Mouse (Mus musculus) embryonic facial prominence, embryonic 11.5 days (tissue): ENCODE results near the gene Slc29a4. TPM values are rescaled to one million over a fixed set of nuclear protein-coding genes. Genes with fewer than 3 reads are reported as not detected.

Source experiments
- ATAC-seq: fragments of 200-750 bp; cut with Nextera tagmentation; replicated peaks from 2 replicates; pipeline ENCODE4 v1.8.0; 2017; ENCODE audit warnings: low read depth; ENCODE audit not compliant: insufficient number of reproducible peaks, low FRiP score, low TSS enrichment
- DNase-seq: peaks from one replicate; pipeline ENCODE4 v3.0.0-alpha.2; 2015; ENCODE audit warnings: low spot score
- H3K27ac ChIP-seq: fragments of 300-500 bp; sonication (generic); replicated peaks from 2 replicates; pipeline ENCODE4 v1.5.1; 2014; ENCODE audit warnings: mild to moderate bottlenecking, low read depth, low read length, control low read depth
- H3K27me3 ChIP-seq: fragments of 300-500 bp; sonication (generic); 2 replicates; pipeline ENCODE4 v1.6.1; 2014; ENCODE audit warnings: mild to moderate bottlenecking, low read length, moderate library complexity, mixed read lengths; ENCODE audit not compliant: control insufficient read depth, insufficient read depth
- H3K36me3 ChIP-seq: fragments of 300-500 bp; sonication (generic); replicated peaks from 2 replicates; pipeline ENCODE4 v1.6.1; 2014; ENCODE audit warnings: low read depth, mild to moderate bottlenecking, low read length, moderate library complexity, mixed read lengths; ENCODE audit not compliant: control insufficient read depth, insufficient read depth
- H3K4me1 ChIP-seq: fragments of 300-500 bp; sonication (generic); 2 replicates; pipeline ENCODE4 v1.6.1; 2014; ENCODE audit warnings: low read length, mixed read lengths; ENCODE audit not compliant: control insufficient read depth, insufficient read depth
- H3K4me2 ChIP-seq: fragments of 300-500 bp; sonication (generic); 2 replicates; pipeline ENCODE4 v1.6.1; 2014; ENCODE audit warnings: low read depth, mild to moderate bottlenecking, control low read depth, low read length, moderate library complexity
- H3K4me3 ChIP-seq: fragments of 300-500 bp; sonication (generic); 2 replicates; pipeline ENCODE4 v1.5.1; 2014; ENCODE audit warnings: low read depth, low read length, control low read depth
- H3K9ac ChIP-seq: fragments of 300-500 bp; sonication (generic); replicated peaks from 2 replicates; pipeline ENCODE4 v1.6.1; 2014; ENCODE audit warnings: mild to moderate bottlenecking, control low read depth, low read length
- H3K9me3 ChIP-seq: fragments of 300-500 bp; sonication (generic); replicated peaks from 2 replicates; pipeline ENCODE4 v1.6.1; 2016; ENCODE audit warnings: mild to moderate bottlenecking, low read length, inconsistent platforms, mixed read lengths; ENCODE audit not compliant: control insufficient read depth
- WGBS: fragments of 180-500 bp; shearing (Covaris S2); extraction: QIAGEN DNeasy Blood & Tissue Kit; methylation state at CpG from one replicate; pipeline ENCODE4 v1.1.7; 2014; 5-methylcytosine and 5-hydroxymethylcytosine counted together
- polyA plus RNA-seq: library from polyadenylated mRNA; unstranded; fragments of >200 nt; fragmentation: Nextera tagmentation; extraction: Ambion mirVana; gene quantifications from 2 replicates; pipeline ENCODE4 v1.2.1, GENCODE M21; 2014

The Slc29a4 gene
- polyA plus RNA-seq, 1 experiment from 2014 or later, result 9.5 TPM

DNA sequence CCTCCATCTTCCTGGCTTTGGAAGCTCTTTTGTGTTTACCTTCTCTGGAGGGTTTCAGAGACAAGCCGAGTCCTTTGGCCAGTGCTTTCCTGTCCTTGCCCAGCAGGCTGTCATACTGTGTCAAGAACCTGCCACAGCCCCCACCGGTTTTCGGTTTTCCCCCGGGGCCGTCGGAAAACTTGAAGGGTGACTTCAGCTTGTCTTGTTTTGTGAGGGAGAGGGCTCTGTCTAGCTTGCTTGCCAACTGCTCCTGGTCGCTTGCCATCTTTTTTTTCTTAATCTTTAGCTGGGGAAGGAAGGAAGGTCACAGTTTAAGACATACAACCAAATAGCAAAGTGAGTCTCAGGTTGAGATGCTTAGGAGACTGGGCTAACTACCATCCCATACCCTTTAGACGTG, 67.5 kb downstream of the Slc29a4 start:
- Histone ChIP-seq H3K9ac (no peak overlapping the region), H3K36me3 (peaks cover 26% of the 10 kb centered on the region), H3K4me3 (no peak overlapping the region), H3K9me3 (no peaks in the 10 kb centered on the region), H3K4me2 (no peak overlapping the region), H3K27ac (no peak overlapping the region), H3K27me3 (no peaks in the 10 kb centered on the region), H3K4me1 (no peaks in the 10 kb centered on the region)
- 92% methylated on average over 8 of the region's 8 CpGs for WGBS
- no peak for DNase-seq
- ATAC-seq, result no peak

DNA sequence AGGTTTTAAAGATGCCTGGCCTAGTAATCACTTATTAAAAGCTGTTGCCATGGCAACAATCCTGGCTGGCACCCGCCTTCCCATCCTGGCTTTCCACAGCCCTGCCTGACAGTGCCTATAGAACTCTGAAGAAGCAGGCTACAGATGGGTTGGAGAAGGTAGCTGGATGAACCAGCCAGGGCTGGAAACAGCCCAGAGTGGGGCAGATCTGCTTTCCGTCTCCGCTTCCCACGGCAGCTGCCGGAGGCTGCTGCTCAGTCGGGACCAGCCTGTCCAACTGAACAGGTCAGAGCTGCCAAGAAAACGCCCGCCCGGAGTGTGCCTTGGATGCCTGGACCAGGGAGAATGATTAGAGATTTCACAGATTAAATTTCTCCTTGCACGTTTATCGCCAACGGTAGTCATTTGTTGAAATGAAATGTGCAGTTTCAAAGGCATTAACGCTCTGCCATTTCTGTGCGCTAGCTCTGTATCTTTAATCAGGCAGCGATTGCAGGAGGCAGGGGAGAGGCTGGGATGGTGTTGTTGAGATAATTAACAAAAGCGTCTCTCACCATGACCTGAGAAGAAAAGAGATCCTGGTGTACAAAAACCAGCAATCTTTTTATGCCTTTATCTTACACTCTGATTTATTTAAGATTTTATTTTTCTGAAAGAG, 69.1 kb downstream of the Slc29a4 start:
- 93% methylated on average over 16 of the region's 16 CpGs for WGBS
- no peak overlapping the region for H3K4me2 ChIP-seq
- H3K4me1 ChIP-seq, result no peaks in the 10 kb centered on the region
- H3K9me3 ChIP-seq, result no peaks in the 10 kb centered on the region
- DNase-seq (no peak), ATAC-seq (no peak)
- H3K27me3 ChIP-seq, result no peaks in the 10 kb centered on the region
- H3K9ac ChIP-seq, result no peak overlapping the region
- no peak overlapping the region for H3K27ac ChIP-seq
- no peak overlapping the region for H3K4me3 ChIP-seq
- H3K36me3 ChIP-seq, result peaks cover 27% of the 10 kb centered on the region

DNA sequence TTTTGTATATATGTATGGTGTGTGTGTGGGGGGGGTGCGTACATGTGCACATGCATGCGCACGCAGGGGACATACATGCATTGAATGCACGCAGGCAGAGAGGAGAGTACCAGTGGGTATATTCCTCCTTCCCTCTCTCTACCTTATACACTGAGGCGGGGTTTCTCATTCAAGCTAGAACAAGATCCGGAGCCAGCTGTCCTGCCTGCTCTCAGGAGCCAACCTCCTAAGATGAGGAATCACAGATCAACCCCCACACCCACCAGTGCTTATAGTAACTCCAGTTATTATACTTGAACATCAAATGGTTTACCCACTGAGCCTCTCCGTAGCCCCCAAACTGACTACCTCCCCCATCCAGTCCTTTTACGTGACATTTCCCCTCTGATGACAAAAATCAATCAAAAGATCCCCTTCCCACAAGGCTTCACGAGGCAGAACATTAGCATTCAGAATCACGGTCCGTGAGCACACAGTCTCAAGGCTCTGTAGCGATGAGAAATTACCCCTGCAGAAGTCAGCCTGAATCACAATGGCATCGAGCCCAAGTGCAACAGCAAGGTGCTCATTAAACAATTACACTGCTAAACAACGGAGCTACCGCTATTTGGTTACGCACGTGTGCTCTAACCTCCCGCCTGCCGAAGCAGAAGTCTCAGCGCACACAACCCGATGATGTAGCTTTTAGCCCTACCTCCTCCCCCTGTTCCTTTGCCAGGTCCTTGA, 69.9 kb downstream of the Slc29a4 start:
- Histone ChIP-seq H3K4me2 (no peak overlapping the region), H3K36me3 (peaks cover 31% of the 10 kb centered on the region), H3K27ac (no peak overlapping the region), H3K9ac (no peak overlapping the region), H3K9me3 (no peaks in the 10 kb centered on the region), H3K27me3 (no peaks in the 10 kb centered on the region), H3K4me3 (no peak overlapping the region), H3K4me1 (no peaks in the 10 kb centered on the region)
- no peak for DNase-seq
- WGBS, result 94% methylated on average over 21 of the region's 21 CpGs
- no peak for ATAC-seq

DNA sequence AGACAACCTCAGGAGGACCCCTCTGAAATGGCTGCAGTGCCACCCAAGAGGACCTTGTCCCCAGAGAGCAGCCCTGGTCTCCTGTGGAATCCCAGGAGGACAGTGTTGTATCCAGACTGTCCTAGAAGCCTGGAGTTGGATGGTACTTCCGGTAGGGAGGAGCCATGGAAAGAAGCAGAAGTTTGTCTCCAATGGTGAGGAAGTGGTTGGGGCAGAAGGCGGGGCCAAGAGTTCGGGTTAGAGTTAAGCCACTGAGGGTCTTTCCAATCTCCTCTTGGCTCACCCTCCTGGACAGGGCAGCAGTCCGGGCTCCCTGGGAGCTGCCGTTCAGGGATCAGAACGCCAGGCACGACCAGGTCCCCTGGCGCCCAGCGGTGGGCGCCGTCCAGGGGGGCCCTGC, 72.0 kb downstream of the Slc29a4 start:
- 54% methylated on average over 10 of the region's 11 CpGs for WGBS
- no peak for ATAC-seq
- Histone ChIP-seq H3K27ac (no peak overlapping the region), H3K4me3 (no peak overlapping the region), H3K27me3 (no peaks in the 10 kb centered on the region), H3K9ac (no peak overlapping the region), H3K36me3 (peaks cover 31% of the 10 kb centered on the region), H3K9me3 (no peaks in the 10 kb centered on the region), H3K4me1 (no peaks in the 10 kb centered on the region), H3K4me2 (no peak overlapping the region)
- no peak for DNase-seq

DNA sequence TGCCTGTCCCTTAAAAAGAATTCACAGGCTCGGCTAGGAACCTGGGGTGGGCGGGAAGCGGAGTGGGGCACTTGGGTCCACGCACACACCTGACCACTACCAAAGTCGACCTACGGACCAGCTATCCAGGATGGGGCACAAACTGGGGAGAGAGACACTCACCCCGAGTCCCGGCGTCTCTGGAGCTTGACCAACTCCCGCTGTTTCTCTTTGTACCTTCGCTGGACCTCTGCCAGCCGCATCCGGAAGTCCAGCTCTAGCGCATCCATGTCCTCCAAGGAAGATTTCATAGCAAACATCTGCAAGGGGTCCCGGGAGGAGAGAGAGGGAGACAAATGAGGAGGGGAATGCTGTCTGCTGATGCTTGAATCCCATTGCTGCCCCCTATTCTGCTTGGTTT, 72.6 kb downstream of the Slc29a4 start:
- Histone ChIP-seq H3K4me2 (no peak overlapping the region), H3K4me1 (no peaks in the 10 kb centered on the region), H3K9me3 (no peaks in the 10 kb centered on the region), H3K9ac (no peak overlapping the region), H3K27me3 (no peaks in the 10 kb centered on the region), H3K27ac (no peak overlapping the region), H3K36me3 (peaks cover 28% of the 10 kb centered on the region), H3K4me3 (no peak overlapping the region)
- ATAC-seq (no peak), DNase-seq (no peak)
- WGBS, result 83% methylated on average over 15 of the region's 15 CpGs

DNA sequence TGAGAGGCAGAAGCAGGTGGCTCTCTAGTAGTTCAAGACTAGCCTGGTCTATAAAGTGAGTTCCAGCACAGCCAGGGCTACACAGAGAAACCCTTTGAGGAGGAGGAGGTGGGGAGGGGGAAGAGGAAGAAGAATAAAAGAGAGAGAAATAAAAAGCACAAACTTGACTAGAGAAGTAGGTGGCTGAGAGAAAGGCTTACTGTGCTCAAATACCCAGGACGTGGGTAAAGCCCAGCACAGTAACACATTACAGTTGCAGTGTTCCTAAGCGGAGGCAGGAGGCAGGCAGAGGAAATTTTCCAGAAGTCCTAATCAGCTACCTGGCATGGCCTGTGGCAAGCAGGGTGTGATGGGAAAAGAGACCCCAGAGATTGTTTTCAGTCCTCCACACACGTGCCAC, 74.4 kb downstream of the Slc29a4 start:
- no peak overlapping the region for H3K4me2 ChIP-seq
- DNase-seq (no peak), ATAC-seq (no peak)
- H3K4me1 ChIP-seq, result no peaks in the 10 kb centered on the region
- H3K27ac ChIP-seq, result no peak overlapping the region
- no peak overlapping the region for H3K4me3 ChIP-seq
- H3K27me3 ChIP-seq, result no peaks in the 10 kb centered on the region
- H3K36me3 ChIP-seq, result peaks cover 28% of the 10 kb centered on the region
- 94% methylated on average over 3 of the region's 3 CpGs for WGBS
- H3K9me3 ChIP-seq, result no peaks in the 10 kb centered on the region
- H3K9ac ChIP-seq, result no peak overlapping the region

DNA sequence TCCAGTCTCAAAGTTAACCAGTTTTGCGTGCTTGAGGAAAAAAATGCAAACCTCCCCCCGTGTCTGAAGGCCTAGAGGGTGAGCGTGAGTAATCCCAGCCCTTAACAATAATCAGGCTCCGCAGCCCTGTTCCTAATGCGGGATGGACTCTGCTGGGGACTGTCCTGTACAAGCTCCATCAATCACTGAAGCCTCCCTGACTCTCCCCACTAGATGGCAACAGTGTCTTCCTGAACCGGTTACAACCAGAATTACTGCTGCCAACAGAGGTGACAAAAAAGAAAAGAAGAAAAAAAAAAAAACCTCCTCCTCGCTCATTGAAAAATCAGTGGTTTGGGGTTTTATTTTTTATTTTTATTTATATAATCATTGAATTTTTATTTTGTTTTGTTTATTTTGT, 75.6 kb downstream of the Slc29a4 start:
- Histone ChIP-seq H3K4me1 (no peaks in the 10 kb centered on the region), H3K9me3 (no peaks in the 10 kb centered on the region), H3K36me3 (peaks cover 23% of the 10 kb centered on the region), H3K27ac (no peak overlapping the region), H3K9ac (no peak overlapping the region), H3K4me3 (no peak overlapping the region), H3K4me2 (no peak overlapping the region), H3K27me3 (no peaks in the 10 kb centered on the region)
- no peak for ATAC-seq
- DNase-seq, result peak; percentile 85
- 22% methylated on average over 7 of the region's 7 CpGs for WGBS
